Mouse (Mus musculus): ENCODE measurements around the gene Pcmt1. TPM values are rescaled to one million over a fixed set of nuclear protein-coding genes. Genes with fewer than 3 reads are reported as not detected.

Pcmt1 gene
- 20.0 and 25.5 TPM in 2 replicates for polyA plus RNA-seq (2012; rRNA removed; ENCODE audit: low replicate concordance)

DNA sequence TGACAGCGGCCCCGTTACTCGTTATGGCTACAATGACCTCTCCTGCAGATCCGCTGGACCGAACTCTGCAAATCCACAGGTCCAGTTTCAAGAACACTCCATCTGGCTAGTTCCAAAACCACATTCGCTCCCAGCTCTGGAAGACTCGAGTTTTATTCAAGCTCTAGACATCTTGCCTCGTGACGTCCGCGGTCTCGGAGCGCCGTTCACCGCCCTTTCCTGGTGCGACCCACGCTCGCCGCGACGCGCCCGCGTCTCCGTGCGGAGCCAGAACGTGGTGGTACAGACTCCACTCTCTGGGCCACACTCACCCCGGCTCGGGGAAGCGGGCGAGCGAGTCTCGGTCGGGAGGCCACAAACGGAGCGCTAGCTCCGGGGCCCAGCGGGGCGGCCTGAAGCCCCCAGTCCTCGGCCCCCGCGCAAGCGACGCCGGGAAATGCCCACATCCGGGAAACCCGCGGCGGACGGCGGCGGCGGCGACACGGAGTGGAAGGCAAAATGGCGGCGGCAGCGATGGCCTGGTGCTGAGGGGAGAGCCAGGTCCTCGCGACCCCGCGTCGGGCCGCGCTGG is at the start of gene Pcmt1, which contains the start of gene Lats1:
TSS of gene Pcmt1 (minus strand) at position 406 of the 571 bp plus-strand sequence.
TSS of gene Lats1 (plus strand) at position 484 of the 571 bp plus-strand sequence.

DNA sequence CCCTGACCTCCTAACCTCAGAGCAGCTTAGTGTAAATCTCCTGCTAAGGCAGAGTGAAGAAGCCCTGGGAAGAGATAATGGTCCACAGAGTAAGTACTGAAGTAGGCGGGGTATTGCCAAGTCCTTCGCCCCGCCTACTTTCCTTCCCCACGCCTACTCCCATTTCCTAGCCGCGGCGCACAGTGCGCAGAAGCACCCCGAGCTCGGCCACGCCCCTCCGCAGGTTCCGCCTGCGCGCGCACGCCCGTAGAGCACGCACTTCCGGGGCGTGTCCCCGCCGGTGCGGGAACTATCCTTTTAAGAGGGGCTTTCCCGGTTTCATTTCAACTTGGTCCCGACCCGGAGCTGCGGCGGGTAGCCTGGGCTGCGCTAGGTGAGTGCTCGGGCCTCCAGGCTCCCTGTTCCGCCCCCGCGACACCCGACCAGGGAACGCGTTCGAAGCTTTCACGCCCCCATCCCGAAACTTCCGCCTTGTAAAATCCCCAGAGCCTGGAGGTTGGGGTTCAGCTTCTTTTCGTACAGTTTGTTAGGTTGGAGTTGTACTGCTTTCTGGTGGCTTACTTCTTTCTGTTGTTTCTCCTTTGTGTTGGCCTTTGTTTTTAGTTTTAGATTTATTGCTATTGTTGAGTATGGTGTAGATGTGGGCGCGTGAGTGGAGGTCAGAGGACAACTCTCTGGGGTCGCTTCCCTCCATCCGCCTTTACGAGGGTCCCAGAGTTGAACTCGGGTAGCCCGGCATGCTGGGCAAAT is 45.0 kb upstream of the Pcmt1 start, which contains the start of gene Katna1:
TSS of gene Katna1 (plus strand) at position 250 of the 750 bp plus-strand sequence.

DNA sequence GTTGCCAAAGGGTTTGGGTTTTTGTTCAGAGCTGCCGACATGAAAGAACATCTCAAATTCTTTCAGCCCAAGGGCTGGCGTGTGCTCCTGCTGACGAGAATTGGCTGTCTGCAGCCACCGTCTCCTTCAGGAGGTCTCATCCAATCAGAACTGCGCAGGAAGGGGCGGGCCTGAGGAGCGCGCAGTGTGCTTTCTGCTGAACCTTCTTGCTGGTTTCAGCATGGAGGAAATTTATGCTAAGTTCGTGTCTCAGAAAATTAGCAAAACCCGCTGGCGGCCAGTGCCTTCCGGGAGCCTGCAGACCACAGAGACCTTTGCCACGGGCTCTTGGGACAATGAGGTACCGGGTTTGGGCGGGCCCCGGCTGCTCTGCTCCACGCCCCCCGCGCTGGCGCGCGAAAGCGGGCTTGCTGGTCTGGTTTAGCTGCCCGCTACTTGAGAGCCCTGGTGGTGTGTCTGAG is 13.6 kb downstream of the Pcmt1 start, which contains the start of gene Nup43:
TSS of gene Nup43 (plus strand) at position 162 of the 461 bp plus-strand sequence.

DNA sequence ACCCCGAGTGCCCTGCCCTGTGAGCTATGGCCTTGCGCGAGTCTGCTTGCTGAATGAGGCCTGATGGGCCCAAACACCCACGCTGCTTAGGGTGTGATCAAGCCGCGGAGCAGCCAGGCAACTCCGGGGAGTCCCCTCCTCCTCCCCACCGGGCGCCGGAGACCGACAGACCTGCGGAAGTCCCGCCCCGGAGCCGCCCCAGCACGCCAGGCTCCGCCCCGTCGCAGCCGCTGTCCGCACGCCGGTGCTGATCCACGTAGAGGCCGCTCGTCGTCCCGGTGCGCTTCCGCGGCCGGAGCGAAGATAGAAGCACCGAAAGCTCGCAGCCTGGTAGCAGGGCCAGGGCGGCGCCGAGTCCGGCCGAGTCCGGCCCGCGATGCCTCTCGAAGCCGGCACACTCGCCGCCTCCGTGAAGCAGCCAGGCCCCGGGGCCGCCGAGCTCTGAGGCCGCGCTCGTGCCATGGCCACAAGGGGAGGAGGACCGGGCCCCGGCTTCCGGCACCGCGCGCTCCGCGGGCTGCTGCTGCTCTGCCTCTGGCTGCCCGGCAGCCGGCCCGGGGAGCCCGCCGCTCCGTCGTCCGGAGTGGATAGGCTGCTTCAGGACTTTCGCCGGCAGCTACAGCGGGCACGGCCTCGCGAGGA is 91.2 kb downstream of the Pcmt1 start, which contains the start of gene Lrp11:
TSS of gene Lrp11 (plus strand) at position 209 of the 642 bp plus-strand sequence.

Other genes with a start within 250 kb of the Pcmt1 start
- 0.85 and 1.4 TPM in 2 replicates for gene Ulbp1, start 207.5 kb downstream of the Pcmt1 start, polyA plus RNA-seq (2012; rRNA removed; ENCODE audit: low replicate concordance)
- gene Lrp11, start 91.3 kb downstream of the Pcmt1 start, polyA plus RNA-seq (2012; rRNA removed; ENCODE audit: low replicate concordance), result 3.4 and 8.5 TPM in 2 replicates
- 3.3 and 9.9 TPM in 2 replicates for gene Nup43, start 13.6 kb downstream of the Pcmt1 start, polyA plus RNA-seq (2012; rRNA removed; ENCODE audit: low replicate concordance)
- 10.5 and 18.6 TPM in 2 replicates for gene Lats1, start 78 bp upstream of the Pcmt1 start, polyA plus RNA-seq (2012; rRNA removed; ENCODE audit: low replicate concordance)
- 1.6 and 3.3 TPM in 2 replicates for gene Katna1, start 44.9 kb upstream of the Pcmt1 start, polyA plus RNA-seq (2012; rRNA removed; ENCODE audit: low replicate concordance)
- 44.3 and 57.9 TPM in 2 replicates for gene Ginm1, start 111.7 kb upstream of the Pcmt1 start, polyA plus RNA-seq (2012; rRNA removed; ENCODE audit: low replicate concordance)
- gene Ppil4, start 111.8 kb upstream of the Pcmt1 start, polyA plus RNA-seq (2012; rRNA removed; ENCODE audit: low replicate concordance), result 4.3 and 6.9 TPM in 2 replicates
- gene Zc3h12d, start 151.3 kb upstream of the Pcmt1 start, polyA plus RNA-seq (2012; rRNA removed; ENCODE audit: low replicate concordance), result 5.1 and 11.4 TPM in 2 replicates

All from mammary gland, adult 2 months (tissue).